Mouse (Mus musculus) kidney, embryonic 15.5 days (tissue): ENCODE results near the gene 2310030G06Rik. TPM values are rescaled to one million over a fixed set of nuclear protein-coding genes. Genes with fewer than 3 reads are reported as not detected.

Source experiments
- ATAC-seq: fragments of 200-750 bp; cut with Nextera tagmentation; replicated peaks from 2 replicates; pipeline ENCODE4 v1.8.0; 2017; ENCODE audit warnings: moderate TSS enrichment; ENCODE audit not compliant: low FRiP score
- H3K27ac ChIP-seq: fragments of 300-500 bp; sonication (generic); 2 replicates; pipeline ENCODE4 v1.5.1; 2015; ENCODE audit warnings: mild to moderate bottlenecking, inconsistent platforms
- H3K27me3 ChIP-seq: fragments of 300-500 bp; sonication (generic); 2 replicates; pipeline ENCODE4 v1.6.1; 2015; ENCODE audit warnings: inconsistent platforms
- H3K36me3 ChIP-seq: fragments of 300-500 bp; sonication (generic); 2 replicates; pipeline ENCODE4 v1.6.1; 2015; ENCODE audit warnings: inconsistent platforms
- H3K4me1 ChIP-seq: fragments of 300-500 bp; sonication (generic); 2 replicates; pipeline ENCODE4 v1.6.1; 2015; ENCODE audit warnings: inconsistent platforms
- H3K4me2 ChIP-seq: fragments of 300-500 bp; sonication (generic); 2 replicates; pipeline ENCODE4 v1.6.1; 2015; ENCODE audit warnings: moderate library complexity, mild to moderate bottlenecking, inconsistent platforms
- H3K4me3 ChIP-seq: fragments of 300-500 bp; sonication (generic); replicated peaks from 2 replicates; pipeline ENCODE4 v1.5.1; 2015; ENCODE audit warnings: mild to moderate bottlenecking, inconsistent platforms
- H3K9ac ChIP-seq: fragments of 300-500 bp; sonication (generic); 2 replicates; pipeline ENCODE4 v1.6.1; 2015; ENCODE audit warnings: mild to moderate bottlenecking, inconsistent platforms
- H3K9me3 ChIP-seq: fragments of 300-500 bp; sonication (generic); replicated peaks from 2 replicates; pipeline ENCODE4 v1.6.1; 2016; ENCODE audit warnings: inconsistent platforms
- WGBS: fragments of 180-500 bp; shearing (Covaris S2); methylation state at CpG from one replicate; pipeline ENCODE4 v1.1.7; 2015; ENCODE audit warnings: mixed read lengths; 5-methylcytosine and 5-hydroxymethylcytosine counted together
- polyA plus RNA-seq: library from polyadenylated mRNA; unstranded; fragments of >200 nt; fragmentation: Nextera tagmentation; extraction: Ambion mirVana; gene quantifications from 2 replicates; pipeline ENCODE4 v1.2.1, GENCODE M21; 2015

Gene 2310030G06Rik
- polyA plus RNA-seq, 1 experiment from 2014 or later: 8.9 TPM

- Histone ChIP-seq H3K27ac (peak within 1 kb of the TSS; percentile 1; the same call in 1 of the 2 replicates), H3K9ac (peak within 1 kb of the TSS; percentile 23; the same call in 1 of the 2 replicates)
- 13% methylated on average over 36 of the region's 36 CpGs for WGBS
Measured at GRCm38 (mm10) chr9:50738914-50739870, 7.1 kb downstream of the 2310030G06Rik start, which contains the start of gene Dixdc1. Gene Dixdc1 (minus strand): TSS chr9:50739517.

GRCm38 (mm10) chr9:50734989-50735388 is 11.3 kb downstream of the 2310030G06Rik start:
- Histone ChIP-seq H3K27ac (no peak overlapping the region), H3K9me3 (no peaks in the 10 kb centered on the region), H3K27me3 (peaks cover 3% of the 10 kb centered on the region; the same call in 1 of the 2 replicates), H3K36me3 (no peaks in the 10 kb centered on the region), H3K4me3 (no peak overlapping the region), H3K4me1 (peaks cover 13% of the 10 kb centered on the region), H3K4me2 (0 out of 2 replicates have a peak overlapping the region, but pooled peaks have one; percentile 17), H3K9ac (no peak overlapping the region)
- WGBS: 1% methylated on average over 9 of the region's 9 CpGs
- ATAC-seq: no peak

More at GRCm38 (mm10) chr9:50738914-50739870, 7.1 kb downstream of the 2310030G06Rik start, which contains the start of gene Dixdc1:
- peak; percentile 99 for ATAC-seq
- H3K4me3 ChIP-seq: peak within 1 kb of the TSS; percentile 41
- H3K36me3 ChIP-seq: no peaks in the 10 kb centered on the region
- H3K27me3 ChIP-seq: peaks cover 3% of the 10 kb centered on the region; the same call in 1 of the 2 replicates
- peak within 1 kb of the TSS; percentile 66 for H3K4me2 ChIP-seq
- H3K9me3 ChIP-seq: no peaks in the 10 kb centered on the region
- H3K4me1 ChIP-seq: peaks cover 13% of the 10 kb centered on the region

DNA sequence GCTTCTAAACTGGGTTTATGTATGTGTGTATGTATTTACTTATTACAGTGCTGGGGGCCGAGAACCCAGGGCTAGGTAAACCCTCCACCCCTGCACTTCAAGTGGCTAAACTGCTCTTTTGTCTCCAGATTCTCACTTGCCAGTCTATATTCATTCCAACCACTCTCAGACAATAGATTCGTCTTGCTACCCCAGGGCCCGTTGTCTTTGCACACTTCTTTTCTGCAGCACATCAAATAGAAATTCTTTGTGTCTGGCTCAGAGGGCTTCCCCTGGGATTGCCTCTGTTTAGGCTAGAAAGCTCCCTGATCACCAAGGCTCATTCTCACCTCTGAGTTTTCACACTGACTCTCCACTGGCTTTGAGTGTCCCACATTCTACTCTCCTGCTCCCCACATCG is 13.8 kb downstream of the 2310030G06Rik start:
- Histone ChIP-seq H3K4me3 (no peak overlapping the region), H3K4me1 (peaks cover 8% of the 10 kb centered on the region), H3K9ac (no peak overlapping the region), H3K27ac (no peak overlapping the region), H3K4me2 (no peak overlapping the region), H3K27me3 (no peaks in the 10 kb centered on the region), H3K9me3 (no peaks in the 10 kb centered on the region), H3K36me3 (no peaks in the 10 kb centered on the region)
- ATAC-seq: no peak
- 17% methylated on average over 4 of the region's 4 CpGs for WGBS

DNA sequence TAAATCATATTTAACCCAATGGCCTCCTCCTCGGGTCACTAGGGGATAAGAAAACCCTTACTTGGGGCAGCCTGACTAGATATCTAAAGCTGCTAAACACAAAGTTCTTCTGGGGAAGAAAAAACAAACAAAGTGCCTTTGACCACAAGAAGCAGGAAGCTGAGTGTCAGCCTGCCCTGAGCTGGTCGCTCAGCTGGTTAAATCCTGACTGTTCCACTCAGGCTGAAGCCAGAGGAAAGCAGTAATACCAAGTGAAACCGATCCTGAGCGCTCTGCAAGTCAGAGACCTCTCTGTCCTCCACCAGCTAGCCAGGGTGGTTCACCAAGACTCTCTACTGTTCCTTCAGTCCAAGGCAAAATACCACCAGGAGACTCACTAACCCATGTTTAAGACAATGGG is 16.7 kb downstream of the 2310030G06Rik start:
- H3K27me3 ChIP-seq: no peaks in the 10 kb centered on the region
- H3K9me3 ChIP-seq: no peaks in the 10 kb centered on the region
- no peak overlapping the region for H3K9ac ChIP-seq
- H3K4me1 ChIP-seq: peaks cover 26% of the 10 kb centered on the region
- WGBS: 32% methylated on average over 4 of the region's 4 CpGs
- ATAC-seq: no peak
- H3K4me2 ChIP-seq: no peak overlapping the region
- H3K4me3 ChIP-seq: no peak overlapping the region
- H3K27ac ChIP-seq: no peak overlapping the region
- H3K36me3 ChIP-seq: no peaks in the 10 kb centered on the region

DNA sequence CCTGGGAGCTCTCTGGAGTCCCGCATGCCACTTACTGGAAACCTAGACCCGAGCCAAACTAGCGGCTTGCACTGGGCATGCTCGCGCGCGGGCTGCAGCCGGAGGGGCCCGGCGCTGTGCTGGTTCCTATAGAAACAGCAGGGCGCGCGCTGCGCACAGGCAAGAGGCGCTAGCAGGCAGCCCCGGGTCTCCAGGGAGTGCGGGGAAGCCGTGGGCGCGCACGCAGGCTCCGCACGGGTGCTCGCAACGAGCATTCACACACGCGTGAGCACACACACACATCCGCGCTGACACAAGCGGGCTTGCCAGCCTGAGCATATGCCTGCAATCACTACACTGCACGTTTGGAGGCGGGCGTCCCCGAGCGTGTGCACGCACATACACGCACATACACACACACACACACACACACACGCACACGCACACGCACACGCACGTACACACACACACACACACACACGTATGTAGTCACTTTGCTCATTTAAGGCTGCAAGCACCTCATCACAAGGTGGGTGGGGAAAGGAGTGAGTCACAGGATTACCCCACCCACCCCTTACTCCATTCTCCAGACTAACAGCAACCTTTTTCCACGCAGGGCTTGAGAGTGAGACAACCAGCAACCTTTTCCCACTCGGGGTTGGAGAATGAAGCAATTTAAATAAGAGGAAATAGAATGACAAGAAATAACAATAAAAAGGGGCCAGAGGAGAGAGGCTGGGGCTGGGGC is 18.2 kb downstream of the 2310030G06Rik start:
- Histone ChIP-seq H3K4me3 (peak overlapping the region; percentile 68), H3K27ac (peak overlapping the region; percentile 9; the same call in 1 of the 2 replicates), H3K27me3 (no peaks in the 10 kb centered on the region), H3K4me1 (peaks cover 30% of the 10 kb centered on the region), H3K9ac (peak overlapping the region; percentile 57), H3K4me2 (peak overlapping the region; percentile 91), H3K36me3 (no peaks in the 10 kb centered on the region), H3K9me3 (no peaks in the 10 kb centered on the region)
- WGBS: under 1% methylated on average over 45 of the region's 45 CpGs
- peak; percentile 94 for ATAC-seq

DNA sequence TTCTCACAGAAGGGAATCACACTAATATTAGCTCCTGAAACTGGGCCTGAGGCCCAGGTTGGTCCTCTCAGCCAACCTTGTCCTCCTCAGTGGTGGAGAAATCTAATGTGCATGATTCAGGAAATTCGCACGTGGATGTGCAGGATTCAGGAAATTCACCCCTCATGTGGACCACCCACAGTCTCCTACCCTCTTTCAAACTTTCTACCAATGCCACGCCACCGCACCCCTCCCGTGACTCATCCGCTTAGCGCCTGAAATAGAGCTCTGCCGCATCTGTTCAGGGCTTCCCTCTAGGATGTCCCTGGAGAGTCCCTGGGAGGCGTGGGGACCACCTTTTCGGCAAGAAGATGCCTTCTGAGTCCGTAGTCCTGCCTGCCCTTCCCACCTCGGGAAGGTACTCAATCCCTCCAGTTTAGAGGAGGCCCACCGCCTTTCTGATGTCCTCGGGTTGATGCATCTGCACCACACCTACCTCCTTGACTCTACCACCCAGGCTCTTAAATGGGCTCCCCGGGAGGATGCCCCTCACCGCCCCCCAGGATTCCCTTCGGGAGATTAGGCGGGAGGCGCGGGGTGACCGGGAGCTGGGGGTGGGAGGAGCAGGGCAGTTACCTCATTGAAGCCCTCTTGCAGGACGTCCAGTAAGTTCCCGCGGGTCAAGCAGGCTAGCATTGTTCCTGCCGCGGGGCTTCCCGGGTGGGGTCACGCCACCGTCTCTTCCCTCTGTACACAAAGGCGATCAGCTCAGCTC is 19.0 kb downstream of the 2310030G06Rik start:
- peaks cover 30% of the 10 kb centered on the region for H3K4me1 ChIP-seq
- H3K4me2 ChIP-seq: peak overlapping the region; percentile 91
- H3K27me3 ChIP-seq: no peaks in the 10 kb centered on the region
- H3K36me3 ChIP-seq: no peaks in the 10 kb centered on the region
- H3K27ac ChIP-seq: peak overlapping the region; percentile 9; the same call in 1 of the 2 replicates
- 3% methylated on average over 30 of the region's 30 CpGs for WGBS
- ATAC-seq: no peak; the same call in 1 of the 2 replicates
- peak overlapping the region; percentile 57 for H3K9ac ChIP-seq
- H3K4me3 ChIP-seq: peak overlapping the region; percentile 68
- H3K9me3 ChIP-seq: no peaks in the 10 kb centered on the region

GRCm38 (mm10) chr9:50725921-50726590 is 20.3 kb downstream of the 2310030G06Rik start:
- H3K4me1 ChIP-seq: peaks cover 33% of the 10 kb centered on the region
- ATAC-seq: no peak
- no peaks in the 10 kb centered on the region for H3K27me3 ChIP-seq
- H3K9me3 ChIP-seq: no peaks in the 10 kb centered on the region
- H3K4me3 ChIP-seq: no peak overlapping the region; the same call in 1 of the 2 replicates
- WGBS: 42% methylated on average over 8 of the region's 8 CpGs
- H3K9ac ChIP-seq: no peak overlapping the region
- H3K36me3 ChIP-seq: no peaks in the 10 kb centered on the region
- H3K4me2 ChIP-seq: peak overlapping the region; percentile 91; the same call in 1 of the 2 replicates
- no peak overlapping the region for H3K27ac ChIP-seq

DNA sequence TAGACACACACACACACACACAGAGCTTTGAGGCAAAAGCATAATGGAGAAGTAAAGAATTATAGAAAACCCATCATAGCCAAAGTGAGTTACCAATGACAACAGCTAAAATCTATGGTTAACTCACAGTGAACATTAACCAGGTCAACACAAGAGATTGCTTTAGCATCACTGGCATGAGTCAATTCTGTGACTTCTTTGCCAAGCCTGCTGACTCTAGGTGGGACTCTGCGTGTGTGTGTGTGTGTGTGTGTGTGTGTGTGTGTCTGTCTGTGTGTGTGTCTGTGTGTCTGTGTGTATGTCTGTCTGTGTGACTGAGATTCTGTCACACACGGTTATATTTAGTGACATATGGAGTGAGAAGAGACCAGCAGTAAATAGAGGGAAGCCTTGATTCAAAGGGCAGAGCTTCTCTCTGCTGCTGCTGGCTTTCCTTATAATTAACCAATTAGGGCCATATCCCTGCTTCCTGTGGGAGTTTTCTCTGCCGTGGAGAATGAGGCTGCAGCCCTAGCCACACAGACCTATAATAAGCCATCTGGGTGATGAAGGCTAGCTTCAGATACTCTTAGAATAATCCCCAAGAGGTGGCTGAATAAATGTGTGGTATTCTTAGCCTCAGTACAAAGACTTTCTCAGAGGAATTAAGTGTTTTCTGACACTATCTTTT is 21.5 kb downstream of the 2310030G06Rik start:
- Histone ChIP-seq H3K9ac (no peak overlapping the region), H3K4me1 (peaks cover 35% of the 10 kb centered on the region)

GRCm38 (mm10) chr9:50724147-50724546 is 22.2 kb downstream of the 2310030G06Rik start:
- Histone ChIP-seq H3K4me3 (no peak overlapping the region), H3K36me3 (no peaks in the 10 kb centered on the region), H3K27ac (no peak overlapping the region), H3K4me1 (peaks cover 35% of the 10 kb centered on the region), H3K4me2 (no peak overlapping the region), H3K9ac (no peak overlapping the region), H3K9me3 (no peaks in the 10 kb centered on the region), H3K27me3 (no peaks in the 10 kb centered on the region)
- no peak for ATAC-seq
- WGBS: 86% methylated on average over 2 of the region's 2 CpGs

More for the DNA sequence above, 21.5 kb downstream of the 2310030G06Rik start:
- H3K4me2 ChIP-seq: no peak overlapping the region
- H3K27ac ChIP-seq: no peak overlapping the region
- no peak for ATAC-seq
- H3K27me3 ChIP-seq: no peaks in the 10 kb centered on the region
- WGBS: 39% methylated on average over 3 of the region's 3 CpGs
- no peak overlapping the region for H3K4me3 ChIP-seq
- no peaks in the 10 kb centered on the region for H3K9me3 ChIP-seq
- H3K36me3 ChIP-seq: no peaks in the 10 kb centered on the region

DNA sequence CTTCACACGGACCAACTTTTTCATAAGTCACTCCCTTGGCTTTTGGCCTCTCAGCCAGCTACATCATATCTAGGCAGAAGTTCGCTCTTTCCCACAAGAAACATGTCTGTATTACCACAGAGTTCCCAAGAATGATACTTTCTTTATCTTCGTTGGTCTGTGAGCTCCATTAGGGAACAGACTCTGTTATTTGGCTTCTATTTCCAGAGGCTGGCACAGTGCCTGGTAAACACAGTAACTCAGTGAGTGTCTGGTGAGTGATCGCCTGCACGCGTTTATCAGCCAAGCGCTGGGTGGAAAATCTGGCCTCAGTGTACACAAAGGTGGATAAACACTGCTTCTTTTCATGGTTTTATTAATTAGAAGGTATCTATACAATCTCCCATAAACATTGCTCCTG is 22.9 kb downstream of the 2310030G06Rik start:
- ATAC-seq: no peak
- WGBS: 57% methylated on average over 7 of the region's 7 CpGs
- H3K4me1 ChIP-seq: peaks cover 30% of the 10 kb centered on the region
- no peak overlapping the region for H3K4me3 ChIP-seq
- no peaks in the 10 kb centered on the region for H3K27me3 ChIP-seq
- H3K36me3 ChIP-seq: no peaks in the 10 kb centered on the region
- no peak overlapping the region for H3K4me2 ChIP-seq
- no peak overlapping the region for H3K27ac ChIP-seq
- H3K9me3 ChIP-seq: no peaks in the 10 kb centered on the region
- no peak overlapping the region for H3K9ac ChIP-seq
